Mouse (Mus musculus) hematopoietic stem cell, adult 5-6 weeks (primary cell): Measurements from ENCODE around the gene Snta1. TPM values are rescaled to one million over a fixed set of nuclear protein-coding genes. Genes with fewer than 3 reads are reported as not detected.

Experiments used
- ATAC-seq, 2 experiments: fragments of 125-278 bp in 1 of 2; replicated peaks in 1 of 2; 2 replicates each; pipeline ENCODE4 v1.8.0; 2016 to 2017; ENCODE audit warnings: inconsistent platforms in 2 of 2, mild to moderate bottlenecking in 2 of 2, moderate number of reproducible peaks in 2 of 2, low read depth in 1 of 2, moderate TSS enrichment in 1 of 2; ENCODE audit not compliant: low FRiP score in 2 of 2, poor library complexity in 2 of 2, severe bottlenecking in 2 of 2, insufficient read depth in 1 of 2, low TSS enrichment in 1 of 2
- total RNA-seq: library from RNA; stranded (forward); fragments of 172-1452, 232-1000 nt; gene quantifications from 2 replicates; pipeline ENCODE4 v1.2.3, GENCODE M21; 2017

The Snta1 gene
- total RNA-seq, 1 experiment from 2014 or later = 0.69 TPM

DNA sequence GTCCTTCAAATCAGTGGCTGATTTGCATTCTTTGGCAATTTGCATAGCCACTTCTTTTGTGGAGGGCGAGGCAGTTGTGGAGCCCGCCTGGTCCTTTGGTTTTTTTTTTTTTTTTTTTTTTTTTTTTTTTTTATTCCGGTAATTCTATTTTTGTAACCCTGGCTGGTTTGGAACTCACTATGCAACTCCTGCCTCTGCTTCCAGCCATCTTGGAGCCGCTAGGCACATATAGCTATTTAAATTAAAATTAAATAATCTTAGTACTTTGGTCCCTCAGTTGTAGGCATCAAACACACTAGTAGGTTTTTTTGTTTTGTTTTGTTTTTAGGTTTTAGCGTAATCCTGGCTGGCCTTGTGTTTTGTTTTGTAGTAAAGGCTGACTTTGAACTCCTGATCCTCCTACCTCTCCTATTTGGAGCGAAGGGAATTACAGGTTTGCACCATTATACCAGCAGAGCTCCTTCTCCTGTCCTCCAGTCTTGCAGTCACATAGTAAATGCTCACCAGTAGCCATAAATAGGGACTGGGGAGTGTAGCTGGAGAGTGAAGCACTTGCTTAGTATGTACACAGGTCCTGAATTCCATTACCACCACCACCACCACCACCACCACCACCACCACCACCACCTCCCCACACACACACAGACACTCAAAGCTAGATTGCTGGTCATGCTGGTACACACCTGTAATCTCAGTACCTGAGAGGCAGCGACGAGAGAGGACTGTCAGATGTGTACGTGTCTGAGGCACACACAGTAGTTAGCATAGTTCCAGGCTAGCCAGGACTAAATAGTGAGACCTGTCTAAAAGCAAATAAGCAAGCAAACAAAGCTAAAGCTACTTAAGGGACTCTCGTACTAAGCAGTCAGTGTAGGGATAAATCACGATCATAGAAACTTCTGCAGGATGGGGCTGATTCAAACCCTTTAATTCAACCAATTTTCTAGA lies 19.3 kb upstream of the Snta1 start:
- no peak for ATAC-seq

GRCm38 (mm10) chr2:154426188-154426904 lies 18.4 kb upstream of the Snta1 start:
- ATAC-seq = no peak

DNA sequence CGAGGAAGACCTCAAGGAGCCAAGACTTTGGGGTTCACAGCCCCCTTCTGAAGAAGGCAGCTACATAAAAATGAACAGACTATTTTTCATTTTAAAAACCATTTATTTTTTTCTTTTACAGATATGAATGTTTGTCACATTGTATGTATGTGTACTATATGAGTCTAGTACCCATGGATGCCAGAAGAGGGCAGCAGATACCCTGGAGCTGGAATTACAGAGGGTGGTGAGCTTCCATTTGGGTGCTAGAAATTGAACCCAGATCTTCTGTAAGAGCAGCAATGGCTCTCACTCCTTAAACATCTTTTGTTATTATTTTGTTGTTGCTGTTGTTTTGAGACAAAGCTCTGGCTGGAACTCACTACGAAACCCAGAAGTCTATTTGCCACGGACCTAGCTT lies 17.6 kb upstream of the Snta1 start:
- no peak for ATAC-seq

GRCm38 (mm10) chr2:154423548-154423947 lies 15.6 kb upstream of the Snta1 start:
- ATAC-seq = no peak

- no peak for ATAC-seq
These were observed 14.3 kb upstream of the Snta1 start for GRCm38 (mm10) chr2:154422181-154422580.

- no peak for ATAC-seq
These were observed 13.2 kb upstream of the Snta1 start for GRCm38 (mm10) chr2:154420942-154421731.

DNA sequence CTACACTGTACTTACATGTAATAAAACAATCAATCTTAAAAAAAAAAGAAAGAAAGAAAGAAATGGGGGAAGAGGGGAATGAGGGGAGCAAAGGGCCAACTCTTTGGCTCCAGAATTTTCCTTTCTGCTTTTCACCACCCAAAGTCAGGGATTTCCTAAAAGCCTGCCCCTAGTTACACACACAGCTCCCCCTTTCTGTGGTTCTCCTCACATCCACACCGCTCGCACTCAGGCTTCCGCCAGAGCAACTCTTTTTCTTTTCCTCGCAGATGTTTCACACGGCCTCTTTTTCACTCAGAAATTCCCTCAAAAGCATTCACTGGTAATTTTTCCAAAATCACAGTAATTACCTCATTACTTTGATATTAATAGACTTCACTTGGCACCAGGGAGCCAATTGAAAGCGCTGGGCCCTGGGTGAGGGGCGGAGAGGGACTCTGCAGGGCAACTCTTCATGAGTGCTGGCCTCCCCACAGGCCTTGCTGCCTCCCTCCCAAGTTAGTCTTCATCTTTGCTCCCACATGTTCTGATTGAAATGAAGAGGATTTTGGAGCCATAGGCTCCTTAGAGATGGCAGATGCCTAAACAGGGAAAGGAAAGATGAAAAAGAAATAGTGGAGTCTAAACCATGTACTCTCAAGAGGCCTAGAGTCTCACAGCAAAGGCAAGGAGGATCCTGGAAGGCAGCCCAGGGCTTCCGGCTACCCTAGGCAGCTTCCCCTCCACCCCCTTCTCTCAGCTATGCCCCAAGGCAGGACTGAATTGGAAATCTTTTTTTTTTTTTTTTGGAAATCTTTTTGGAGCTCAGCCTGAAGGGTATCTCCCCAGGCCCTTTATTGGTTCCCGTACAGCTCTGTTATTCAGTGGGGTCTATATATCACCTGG lies 12.0 kb upstream of the Snta1 start:
- no peak for ATAC-seq

DNA sequence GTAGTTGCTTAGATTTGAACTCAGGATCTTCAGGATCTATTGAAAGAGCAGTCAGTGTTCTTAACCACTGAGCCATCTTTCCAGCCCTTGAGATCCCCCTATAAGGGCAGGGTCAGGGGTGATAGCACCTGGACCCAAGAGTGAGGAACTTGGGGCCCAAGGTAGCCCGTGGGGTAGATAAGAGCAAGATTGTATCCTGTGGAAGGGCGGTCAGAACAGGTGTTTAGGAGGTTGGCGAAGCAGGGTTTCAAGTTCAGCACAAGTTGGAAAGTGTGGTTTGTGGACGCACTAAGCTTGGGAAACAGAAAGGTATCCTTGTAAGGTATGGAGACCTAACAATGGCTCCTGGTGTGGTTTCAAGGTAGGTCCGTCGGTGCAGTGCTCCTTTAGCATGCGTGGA lies 10.1 kb upstream of the Snta1 start:
- ATAC-seq = no peak

DNA sequence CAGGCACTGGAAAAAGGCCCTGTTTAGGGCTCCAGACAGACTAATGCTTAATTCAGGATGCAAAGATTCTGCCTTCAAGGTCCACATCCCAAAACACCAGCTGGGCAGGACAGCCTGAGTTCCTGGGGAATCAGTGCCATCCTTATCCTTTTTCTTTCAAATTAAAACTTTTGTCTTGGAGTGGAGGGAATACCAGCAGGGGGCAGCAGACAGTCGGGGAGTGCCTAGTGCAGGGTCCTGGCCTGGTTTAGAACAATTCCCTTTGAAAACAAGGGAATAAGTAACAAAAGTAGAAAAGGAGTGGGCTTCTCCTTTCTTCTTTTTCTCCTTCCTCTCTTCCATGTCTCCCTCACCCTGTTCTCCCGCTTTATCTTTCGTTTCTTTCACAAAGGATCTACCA lies 9.2 kb upstream of the Snta1 start:
- peak in 1 of 2 experiments; percentile 48; a peak in 1 of 4 replicates for ATAC-seq

- peak; percentile 38 to 46; a peak in 1 of 4 replicates for ATAC-seq
These were observed 4.2 kb upstream of the Snta1 start for GRCm38 (mm10) chr2:154412018-154412666.

GRCm38 (mm10) chr2:154410355-154410754 lies 2.5 kb upstream of the Snta1 start:
- ATAC-seq = no peak

GRCm38 (mm10) chr2:154407063-154407642 lies 746 bp downstream of the Snta1 start:
- ATAC-seq = no peak

DNA sequence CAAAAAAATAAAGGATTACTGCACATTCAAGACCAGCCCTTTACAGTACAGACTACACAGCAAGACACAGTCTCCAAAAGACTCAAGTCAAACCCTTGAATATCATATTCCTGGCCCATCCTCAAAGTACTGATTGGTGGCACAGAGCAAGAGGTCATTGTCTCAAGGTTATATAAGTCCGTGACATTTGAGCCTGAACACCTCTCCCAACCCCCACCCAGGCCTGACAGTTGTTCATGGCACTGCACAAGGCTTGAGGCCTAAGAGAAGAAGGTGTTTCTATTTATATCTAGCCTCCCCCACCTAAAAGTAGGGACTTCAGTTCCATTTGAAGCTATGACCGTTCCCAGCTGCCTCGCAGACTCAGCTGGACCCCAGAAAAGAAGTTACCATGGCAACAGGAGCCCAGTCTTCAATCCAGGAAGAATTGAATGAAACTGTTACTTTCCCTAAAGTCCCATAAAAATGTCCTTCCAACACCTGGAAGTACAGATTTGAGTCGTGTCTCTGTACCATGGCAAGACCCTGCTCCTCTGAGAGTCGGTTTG lies 2.4 kb downstream of the Snta1 start:
- ATAC-seq = no peak

GRCm38 (mm10) chr2:154402811-154403210 lies 5.1 kb downstream of the Snta1 start:
- no peak for ATAC-seq

GRCm38 (mm10) chr2:154401976-154402375 lies 5.9 kb downstream of the Snta1 start:
- ATAC-seq = no peak

- ATAC-seq = no peak
These were observed 8.6 kb downstream of the Snta1 start for GRCm38 (mm10) chr2:154399325-154399724.
